Mouse (Mus musculus) kidney, adult 9 months (tissue): Measurements from ENCODE around the gene Tbck.

ENCODE experiments used
- DNase-seq: peaks from one replicate; pipeline ENCODE4 v3.0.0; 2022

Tbck gene

DNA sequence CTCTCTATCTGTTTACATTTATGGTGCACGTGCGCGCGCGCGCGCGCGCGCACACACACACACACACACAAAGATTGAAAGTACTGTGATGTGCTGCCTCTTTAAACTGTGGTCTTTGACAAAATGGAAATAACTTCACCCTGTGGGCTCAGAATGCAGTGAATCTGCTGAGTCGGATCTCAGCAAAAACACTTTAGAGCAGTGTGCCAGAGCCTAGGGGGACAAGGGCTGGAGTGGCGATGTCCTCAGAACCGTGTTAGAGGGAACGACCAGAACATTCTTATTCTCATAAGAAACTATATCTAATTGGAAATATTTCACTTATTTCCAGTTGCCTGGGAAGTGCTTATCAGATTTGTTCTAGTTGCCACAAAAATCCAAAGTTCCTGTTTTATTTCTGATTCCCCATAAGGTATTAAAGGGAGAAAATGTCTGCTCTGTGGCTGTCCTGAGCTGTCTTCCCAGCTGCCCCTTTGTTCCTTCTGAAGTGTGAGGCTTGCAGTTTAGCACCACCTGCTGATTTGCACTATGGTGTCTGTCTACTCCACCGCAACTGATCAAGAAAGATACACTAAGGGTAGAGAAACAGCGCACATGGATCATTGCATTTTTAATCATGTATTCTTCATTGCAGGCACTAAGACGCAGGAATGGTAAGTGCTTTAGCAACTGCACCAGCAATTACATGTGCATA, 82.2 kb downstream of the Tbck start:
- no peak for DNase-seq

DNA sequence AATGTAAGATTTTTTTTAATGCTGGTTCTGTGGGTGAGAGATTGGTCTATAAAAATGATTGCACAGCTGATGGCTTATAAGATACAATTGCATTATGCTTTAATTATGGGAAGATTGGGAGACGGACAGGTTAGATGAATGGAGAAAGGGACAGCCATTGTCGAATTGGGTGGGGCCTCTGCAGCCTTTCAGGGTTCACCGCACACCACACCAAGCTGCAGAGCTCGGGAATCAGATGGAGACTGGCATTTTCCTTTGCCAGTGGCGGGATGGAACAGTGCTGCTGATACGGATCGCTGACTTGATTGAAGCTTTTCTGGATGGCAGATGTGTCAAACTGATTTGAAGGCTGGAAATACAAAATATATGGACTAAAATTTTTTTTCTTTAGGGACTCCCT, 88.1 kb downstream of the Tbck start:
- no peak for DNase-seq

DNA sequence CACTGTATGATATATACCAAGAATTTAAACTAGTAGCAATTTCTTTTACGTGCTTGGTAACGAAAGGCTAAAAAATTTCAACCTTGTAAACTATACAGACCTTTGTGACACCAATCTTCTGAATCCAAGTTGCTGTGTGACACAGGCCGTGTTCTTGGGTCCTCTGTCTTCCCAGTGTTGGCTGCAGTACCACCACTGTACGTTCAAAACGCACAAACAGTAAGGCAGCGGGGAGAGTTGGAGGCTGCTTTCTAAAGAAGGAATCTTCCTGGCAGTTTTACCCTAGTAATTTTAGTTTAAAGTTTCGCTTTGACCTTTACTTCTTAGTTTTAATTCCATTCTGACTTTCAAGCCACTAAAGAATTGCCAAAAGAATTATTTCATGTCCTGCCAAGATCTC, 92.7 kb downstream of the Tbck start:
- no peak for DNase-seq

DNA sequence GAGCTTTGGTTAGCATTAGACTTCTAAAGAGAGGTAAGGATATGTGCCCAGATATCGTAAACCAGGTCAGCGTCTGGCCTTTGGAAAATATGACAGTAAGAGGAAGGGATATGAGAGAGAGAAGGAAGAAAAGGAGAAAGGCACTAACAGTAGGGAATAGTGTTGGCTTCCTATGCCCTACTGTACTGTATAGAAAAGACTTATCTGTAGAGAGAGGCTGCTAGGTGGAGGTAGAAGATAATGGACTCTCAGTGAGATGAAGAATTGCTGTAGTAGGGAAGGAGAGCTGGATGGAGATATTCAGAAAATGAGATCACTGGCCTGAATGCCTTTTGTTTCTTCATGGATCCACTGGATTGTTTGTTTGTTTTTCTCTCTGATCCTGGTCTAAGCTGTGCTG, 97.2 kb downstream of the Tbck start:
- no peak for DNase-seq

DNA sequence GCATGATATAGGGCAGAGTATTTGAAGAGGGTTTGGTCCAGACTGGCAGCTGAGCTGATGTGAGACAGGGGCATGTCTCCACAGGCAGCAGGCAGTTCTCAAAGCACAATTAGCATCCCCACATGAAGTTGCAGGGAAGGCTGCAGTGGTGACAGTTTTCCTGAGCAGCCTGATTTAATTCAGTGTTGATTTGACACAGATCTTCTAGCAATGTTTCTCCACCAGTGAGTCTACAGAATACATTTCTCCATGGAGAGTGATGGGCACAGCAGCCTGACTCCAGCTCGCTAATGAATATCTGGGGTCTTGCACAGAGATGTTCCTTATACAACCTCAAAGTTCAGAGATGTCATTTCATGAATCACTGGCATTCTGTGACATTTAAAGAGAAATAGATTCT, 99.1 kb downstream of the Tbck start:
- DNase-seq = no peak

DNA sequence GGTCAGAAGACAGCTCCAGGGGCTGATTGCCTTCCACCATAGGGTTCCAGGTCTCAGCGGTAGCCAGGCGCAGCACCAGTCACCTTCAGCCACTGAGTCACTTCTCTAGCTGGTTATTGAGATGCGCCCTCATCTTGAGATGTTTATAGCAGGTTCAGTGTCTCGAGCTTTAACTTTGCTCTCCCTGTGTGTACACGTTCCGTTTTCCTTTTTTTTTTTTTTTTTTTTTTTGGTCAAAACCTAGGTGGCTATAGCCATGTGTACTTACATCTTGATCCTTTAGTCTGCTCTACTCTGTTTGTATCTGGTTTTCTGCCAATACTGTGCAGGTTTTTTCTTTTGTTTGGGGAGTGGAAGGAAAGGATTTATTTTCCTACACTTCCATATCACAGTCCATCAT, 100.8 kb downstream of the Tbck start:
- no peak for DNase-seq

DNA sequence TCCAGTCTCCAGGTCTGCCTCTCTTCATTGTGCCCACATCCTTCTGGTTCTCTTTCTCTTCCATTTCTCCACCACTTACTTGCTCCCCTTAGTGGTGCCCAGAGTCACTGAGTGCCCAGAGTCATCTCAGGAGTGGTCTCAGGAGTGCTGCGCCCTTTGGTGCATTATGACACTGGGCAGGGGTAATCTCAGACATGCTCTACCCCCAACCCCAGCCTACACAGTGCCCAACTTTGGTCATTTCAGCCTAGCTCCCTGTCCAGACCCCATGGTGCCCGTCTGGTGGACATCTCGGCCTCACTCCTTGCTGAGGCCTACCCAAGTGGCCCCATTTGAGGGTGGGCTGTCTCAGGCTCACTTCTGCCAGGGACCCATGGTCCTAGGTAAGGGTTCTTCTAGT, 102.7 kb downstream of the Tbck start:
- DNase-seq = no peak

DNA sequence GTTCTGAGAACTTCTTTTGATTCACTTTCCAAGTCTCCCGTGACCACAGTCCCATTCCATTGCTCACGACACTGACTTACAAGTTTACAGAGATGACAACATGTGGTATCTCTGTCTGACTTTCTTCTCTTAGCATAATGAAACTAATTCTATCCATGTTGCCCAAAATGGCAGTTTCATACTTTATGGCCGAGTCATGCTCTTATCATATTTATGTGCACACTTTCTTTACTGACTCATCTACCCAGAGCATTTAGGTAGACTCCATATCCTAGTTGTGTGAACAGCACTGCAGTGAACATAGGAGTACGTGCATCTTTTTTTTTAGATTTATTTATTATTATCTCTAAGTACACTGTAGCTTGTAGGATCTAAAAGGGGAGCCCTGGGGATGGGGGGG, 103.8 kb downstream of the Tbck start:
- no peak for DNase-seq

DNA sequence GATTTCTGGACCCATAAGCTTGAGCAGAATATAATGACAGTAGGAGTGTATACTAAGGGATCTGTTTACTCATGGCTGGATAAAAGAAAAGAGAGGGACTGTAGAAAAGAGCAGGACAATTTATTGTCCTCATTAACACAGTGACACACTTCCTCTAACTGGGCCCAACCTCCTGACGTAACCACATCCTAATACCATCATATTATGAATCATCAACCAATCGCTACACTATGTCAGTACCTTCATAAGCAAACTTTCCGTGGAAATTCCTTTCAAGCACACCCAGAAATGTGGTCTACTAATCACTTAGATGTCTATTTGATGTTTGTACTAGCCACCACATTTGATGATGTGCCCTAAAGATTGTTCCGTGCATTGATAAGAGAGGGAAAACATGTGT, 107.2 kb downstream of the Tbck start:
- no peak for DNase-seq

DNA sequence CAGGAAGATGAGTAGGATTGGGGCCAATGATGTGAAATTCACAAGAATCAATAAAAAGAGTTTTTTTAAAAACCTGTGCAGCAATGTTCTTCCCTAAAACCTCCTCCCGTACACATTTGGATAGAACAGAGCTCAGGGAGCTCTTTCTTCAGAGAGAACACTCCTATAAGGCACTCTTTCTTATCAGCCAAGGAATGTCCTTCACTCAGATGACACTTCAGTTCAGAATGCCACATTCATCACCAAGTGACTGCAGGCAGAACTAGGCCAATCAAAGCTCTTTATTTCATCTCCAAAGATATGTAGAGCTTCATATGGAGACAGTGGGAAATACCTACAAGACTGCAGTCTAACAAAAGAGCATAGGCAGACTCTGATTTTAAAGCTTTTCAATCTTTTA, 116.3 kb downstream of the Tbck start:
- no peak for DNase-seq

DNA sequence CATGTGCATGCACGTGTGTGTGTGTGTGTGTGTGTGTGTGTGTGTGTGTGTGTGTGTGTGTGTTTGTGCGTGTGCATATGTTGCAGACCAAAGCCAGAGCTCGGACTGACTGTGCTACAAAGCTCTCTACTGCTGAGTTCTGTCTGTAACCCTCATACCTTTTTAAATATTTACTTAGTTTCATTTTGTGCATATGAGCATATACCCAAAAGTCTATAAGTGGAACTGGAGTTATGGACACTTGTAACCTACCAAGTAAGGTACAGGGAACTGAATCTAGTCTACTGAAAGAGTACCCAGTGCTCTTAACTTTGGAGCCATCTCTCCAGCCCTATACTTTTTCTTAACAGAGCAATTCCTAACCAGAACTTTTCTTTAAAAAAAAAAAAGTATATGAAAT, 118.0 kb downstream of the Tbck start:
- no peak for DNase-seq

DNA sequence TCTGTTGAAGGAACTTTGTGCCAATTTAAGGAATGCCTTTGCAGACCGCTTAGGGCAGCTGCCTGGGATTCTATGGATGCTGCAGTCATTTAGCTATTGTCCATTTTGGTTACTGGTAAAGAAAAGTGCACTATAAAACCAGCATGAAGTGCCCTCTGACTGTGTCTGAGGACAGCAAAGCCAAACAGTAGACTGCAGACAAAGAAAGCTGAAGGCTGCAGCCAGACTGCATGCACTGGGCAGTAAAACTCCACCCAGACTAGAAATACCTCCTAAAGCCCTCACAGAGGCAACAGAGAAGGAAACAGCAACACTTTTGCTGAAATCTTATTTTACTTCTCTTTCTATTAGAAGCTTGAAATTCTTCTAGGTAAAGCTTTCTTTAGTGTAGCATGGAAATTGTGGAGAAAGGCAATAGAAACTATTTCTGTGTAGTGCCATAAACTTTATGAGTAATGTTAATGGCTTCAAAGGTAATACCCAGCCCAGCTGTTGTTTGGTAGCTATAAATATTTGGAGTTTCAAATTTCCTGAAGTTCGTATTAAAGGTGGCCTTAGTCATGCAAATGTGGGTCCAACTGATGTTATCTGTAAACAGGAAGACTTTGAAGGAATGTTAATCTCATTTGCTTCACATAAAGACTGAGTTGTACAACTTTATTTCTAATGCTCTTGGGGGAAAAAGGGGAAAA, 124.1 kb downstream of the Tbck start:
- DNase-seq = no peak

DNA sequence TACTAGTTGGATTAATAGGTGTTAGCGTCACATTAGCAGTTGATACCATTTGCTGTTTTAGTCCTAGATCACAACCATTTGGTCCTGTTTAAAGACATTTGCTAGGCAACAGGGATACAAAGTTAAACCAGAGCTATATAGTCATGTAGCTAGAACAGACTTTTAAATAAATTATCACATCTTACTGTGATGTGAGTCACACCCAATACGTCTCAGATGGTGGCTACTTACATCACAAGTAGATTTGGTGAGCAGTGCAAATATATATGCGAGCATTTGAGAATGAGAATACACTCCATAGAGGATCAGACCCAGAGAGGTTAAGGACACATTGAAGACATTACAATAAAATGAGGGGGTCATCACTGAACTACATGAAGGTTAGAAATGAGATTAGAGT, 125.0 kb downstream of the Tbck start:
- no peak for DNase-seq

DNA sequence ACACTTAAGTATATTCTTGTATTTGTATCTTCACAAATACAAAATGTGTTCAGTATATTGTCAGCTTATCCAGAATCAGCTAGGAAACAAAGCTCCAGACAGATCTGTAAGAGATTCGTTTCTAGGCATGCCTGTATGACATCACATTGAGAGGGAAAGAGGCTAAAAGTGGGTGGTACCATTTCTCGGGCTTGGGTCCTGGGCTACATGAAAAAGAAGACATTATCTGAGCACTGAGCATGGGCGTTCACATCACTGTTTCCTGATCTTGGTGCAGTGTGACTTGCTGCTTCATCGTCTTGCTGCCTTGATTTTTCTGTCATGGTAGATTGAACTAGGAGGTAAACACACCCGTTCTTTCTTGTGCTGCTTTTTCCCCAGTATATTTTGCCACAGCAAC, 127.8 kb downstream of the Tbck start:
- DNase-seq = no peak

DNA sequence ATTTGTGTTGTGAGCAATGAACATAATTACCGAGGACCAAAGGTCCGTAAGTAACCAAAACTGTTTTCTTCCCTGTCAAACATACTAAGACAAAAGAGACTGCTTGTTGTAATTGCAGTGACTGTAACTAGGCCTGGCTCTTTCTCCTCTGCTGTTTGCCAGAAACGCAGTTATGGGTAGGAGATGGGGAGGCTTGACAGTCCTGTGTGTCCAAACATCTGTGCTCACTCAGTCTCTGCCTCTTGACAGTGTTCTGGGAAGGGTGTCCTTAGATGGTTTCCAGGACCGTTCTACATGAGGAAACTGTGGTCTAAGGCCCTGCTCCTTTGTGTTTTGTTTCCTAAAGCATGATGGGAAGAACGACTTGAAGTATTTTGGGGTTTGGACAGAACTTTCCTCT, 128.4 kb downstream of the Tbck start:
- DNase-seq = peak; percentile 7

DNA sequence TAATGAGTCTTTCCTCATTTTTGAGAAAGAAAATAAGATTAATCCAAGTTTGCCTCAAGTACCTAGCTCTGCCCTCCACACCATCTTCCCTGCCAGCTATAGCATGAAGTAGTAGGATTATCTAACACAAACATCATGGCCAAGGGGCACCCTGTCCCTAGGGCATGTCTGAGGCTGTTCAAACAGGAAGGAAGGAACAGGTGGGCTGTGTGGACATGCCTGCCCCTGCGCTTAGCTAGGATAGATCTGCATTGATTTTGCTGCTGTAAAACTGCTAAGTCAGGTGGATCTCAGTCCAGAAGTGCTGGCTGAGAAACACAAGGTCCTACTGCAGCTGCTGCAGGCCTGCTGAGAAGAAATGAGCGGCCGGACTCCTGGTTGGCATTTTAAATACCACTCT, 129.2 kb downstream of the Tbck start:
- DNase-seq = no peak

DNA sequence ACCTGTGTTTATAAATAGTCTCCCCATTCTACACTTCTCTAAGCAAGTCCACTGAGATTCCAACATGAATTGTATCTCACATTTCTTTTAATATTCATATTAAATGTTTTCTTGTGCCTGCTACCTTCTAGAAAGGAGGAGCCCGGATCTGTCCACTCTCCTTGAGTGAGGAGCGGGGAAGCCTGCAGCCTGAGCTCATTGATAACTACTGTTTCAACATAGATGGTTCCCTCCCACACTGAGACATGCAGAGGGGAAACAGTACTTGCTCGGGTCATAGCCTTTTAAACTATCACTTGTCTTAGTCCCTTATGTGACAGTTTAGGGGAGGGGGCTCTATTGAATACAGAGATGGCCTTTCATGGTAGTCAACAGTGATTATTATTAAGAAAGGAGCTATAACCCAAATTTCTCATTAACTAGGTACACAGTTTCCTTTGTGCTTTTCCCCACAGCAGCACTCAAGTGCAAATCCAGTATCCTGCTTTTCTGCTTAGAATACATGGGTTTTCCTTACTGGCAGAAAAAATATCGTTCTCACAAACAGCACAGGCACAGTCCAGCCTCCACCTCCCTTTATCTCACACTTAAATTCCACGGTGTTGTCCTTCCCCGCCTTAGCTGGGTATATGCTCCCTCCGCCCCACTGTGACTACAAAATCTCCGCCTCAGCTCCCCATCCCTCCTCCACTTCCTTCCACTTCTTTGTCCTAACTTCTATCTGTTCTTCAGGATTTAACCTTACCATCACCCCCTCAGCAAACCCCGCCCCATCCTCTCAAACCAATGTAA, 130.0 kb downstream of the Tbck start:
- no peak for DNase-seq

DNA sequence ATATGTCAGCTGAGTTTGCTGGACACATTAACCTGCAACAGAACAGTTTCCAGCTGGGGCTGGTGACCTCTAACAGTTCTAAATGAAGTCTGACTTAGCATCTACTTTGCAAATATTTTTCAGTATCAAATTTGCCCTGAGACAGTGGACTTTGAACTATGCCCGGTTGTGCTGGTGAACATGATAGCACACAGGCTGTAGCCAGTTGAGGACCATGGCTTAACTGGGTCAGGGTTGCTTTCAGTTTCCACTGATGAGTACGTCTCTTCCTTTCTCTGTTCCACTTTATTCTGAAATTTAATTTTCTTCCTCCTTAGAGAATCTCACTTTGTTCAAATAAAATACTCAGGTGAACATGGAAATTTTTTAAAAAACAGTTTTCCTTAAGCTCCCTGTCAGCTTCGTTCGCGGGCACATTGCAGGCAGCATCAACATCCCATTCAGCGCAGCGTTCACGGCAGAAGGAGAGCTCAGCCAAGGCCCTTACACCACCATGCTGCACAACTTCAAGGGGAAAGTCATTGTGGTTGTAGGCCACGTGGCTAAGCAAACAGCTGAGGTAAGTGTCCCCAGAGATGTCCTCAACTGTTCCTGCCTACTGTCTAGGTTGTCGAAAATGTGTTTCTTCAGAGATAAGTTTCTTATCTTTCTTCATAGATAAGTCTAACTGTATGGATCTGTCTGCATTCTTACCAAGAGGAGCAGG, 131.0 kb downstream of the Tbck start:
- DNase-seq = peak; percentile 49

DNA sequence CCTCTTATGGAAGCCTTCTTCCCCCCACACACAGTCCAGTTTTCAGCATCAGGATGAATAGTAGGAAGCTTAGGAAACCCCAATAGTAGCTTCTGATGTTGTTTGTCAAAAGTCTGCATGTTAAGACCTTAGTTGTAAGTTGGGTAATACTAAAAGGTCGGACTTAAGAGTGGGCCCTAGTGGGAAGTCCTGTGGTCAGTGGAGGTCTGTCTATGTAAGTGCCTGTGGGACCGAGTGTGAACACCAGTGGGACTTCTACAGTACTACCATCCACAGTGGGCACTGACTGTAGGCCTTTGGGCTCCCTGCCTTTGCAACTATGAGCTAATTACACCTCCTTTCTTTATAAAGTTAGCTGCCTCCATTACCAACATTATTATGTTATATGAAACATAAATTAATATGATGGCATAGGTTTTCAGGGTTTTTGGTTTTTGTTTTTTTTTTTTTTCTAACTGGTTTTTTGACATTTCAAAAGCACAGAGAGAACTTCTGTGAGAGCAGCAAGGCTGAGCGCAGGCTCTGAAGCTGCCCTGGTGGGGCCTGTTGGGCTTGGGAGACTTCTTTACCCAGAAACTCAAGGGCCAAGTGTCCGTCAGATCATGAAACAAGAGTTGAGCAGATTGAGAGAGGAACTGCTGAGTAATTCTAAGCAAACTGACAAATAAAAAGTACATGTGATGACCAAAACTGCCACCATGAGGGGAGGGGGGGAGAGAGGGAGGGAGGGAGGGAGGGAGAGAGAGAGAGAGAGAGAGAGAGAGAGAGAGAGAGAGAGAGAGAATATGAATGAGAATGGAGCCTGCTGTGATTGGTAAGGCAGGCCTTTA, 131.8 kb downstream of the Tbck start:
- DNase-seq = no peak

DNA sequence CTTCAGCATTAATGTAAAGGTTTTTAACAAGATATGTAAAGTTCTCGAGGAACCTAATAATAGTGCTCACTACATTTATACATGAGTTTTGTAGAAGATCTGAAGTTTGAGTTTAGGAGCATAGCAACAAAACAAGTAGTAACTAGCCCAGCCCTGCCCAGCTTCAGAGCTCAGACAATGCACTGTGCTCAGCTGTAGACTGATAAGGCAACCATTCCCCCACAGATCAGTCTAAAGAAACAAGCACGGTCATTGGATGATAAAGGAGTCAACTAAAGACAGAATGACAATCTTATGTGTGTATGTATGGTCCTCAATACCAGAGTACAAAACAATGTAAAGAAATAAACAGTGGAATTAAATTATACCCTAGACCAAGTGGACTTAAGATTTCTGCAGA, 135.5 kb downstream of the Tbck start:
- no peak for DNase-seq

DNA sequence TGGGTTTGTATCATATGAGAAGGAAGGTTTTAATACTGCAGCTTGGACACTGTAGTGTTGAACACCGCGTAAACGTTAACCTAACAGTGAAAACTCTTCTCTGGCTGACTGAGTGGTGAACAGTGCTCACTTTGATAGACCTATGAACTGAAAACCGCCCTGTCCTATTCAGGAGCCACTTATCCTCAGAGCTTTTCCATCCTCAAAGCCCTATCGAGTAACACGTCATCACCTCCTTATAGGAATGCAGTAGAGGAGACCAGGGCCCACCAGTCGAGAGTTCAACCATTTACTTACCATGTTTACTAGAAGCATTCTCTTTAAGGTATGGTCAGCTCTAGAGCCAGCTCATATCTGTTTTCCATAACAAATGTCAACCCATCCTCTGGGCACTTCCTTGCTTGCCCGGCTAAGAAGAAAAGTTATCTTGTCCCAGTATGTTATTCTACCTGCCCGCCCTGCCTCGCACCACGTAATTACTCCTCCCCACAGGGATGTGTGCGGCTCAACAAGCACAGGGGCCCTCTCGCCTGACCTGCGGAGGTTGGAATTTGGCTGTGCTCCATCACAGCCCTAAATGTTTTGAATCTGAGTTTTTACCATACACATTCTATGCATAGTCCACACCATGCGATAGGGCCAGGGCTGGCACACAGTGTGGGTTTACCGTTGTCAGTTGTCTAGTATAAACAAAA, 147.4 kb downstream of the Tbck start:
- no peak for DNase-seq
